Mouse (Mus musculus) megakaryocyte, embryonic 14.5 days (primary cell): ENCODE results near the gene Pcdh9.

ENCODE experiments used
- FLI1 ChIP-seq: IDR thresholded peaks from 2 replicates; pipeline ENCODE4 v1.6.1; 2012; ENCODE audit warnings: low read length, inconsistent platforms, mixed read lengths
- GATA1 ChIP-seq: IDR thresholded peaks from 3 replicates; pipeline ENCODE4 v1.6.1; 2012; ENCODE audit warnings: mixed read lengths, low read length, inconsistent platforms, borderline replicate concordance

GRCm38 (mm10) chr14:93474991-93475390 is 415.5 kb downstream of the Pcdh9 start:
- no peak for TF ChIP-seq GATA1
- no peak for TF ChIP-seq FLI1
